Mouse (Mus musculus): ENCODE data around the gene Alg13. TPM values are rescaled to one million over a fixed set of nuclear protein-coding genes. Genes with fewer than 3 reads are reported as not detected.

The Alg13 gene
- polyA plus RNA-seq (2014; fragmentation: Illumina TruSeq; extraction: RNeasy Lipid Tissue Mini Kit (QIAGEN cat#74804); ENCODE audit: low read depth, low replicate concordance): 14.6 TPM

DNA sequence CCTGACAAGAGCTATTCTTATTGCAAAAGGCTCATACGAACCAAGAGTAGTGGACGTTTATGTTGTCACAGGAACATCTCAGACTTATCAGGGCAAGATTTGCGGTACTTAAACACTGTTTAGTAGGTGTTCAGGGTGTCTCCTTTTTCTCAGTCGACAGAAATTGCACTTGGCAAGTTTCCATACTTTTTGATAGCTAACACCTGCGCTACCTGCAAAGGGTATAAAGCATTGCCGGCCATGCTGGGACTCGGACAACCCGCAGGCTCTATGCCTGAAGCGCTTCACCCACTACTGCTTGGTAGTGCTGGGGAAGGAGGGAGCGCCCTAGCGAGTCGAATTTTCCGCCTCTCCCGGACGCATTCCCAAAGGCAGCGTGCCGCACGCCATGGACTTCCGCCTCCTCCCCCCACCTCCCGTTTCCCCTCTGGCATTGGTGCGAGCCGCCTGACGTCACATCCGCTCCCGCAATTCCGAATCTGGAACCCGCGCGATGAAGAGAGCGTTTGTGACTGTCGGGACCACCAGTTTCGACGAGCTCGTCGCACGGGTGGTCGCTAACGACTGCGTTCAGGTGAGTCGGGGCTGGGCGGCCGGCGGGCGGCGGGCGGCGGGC lies at the start of gene Alg13:
TSS of gene Alg13 (plus strand) at position 257 of the 616 bp plus-strand sequence.

Other genes starting within 250 kb of the Alg13 start
- not detected for gene A730046J19Rik, start 164.1 kb upstream of the Alg13 start, polyA plus RNA-seq (2014; fragmentation: Illumina TruSeq; extraction: RNeasy Lipid Tissue Mini Kit (QIAGEN cat#74804); ENCODE audit: low read depth, low replicate concordance)
- gene Trpc5os, start 138.8 kb downstream of the Alg13 start, polyA plus RNA-seq (2014; fragmentation: Illumina TruSeq; extraction: RNeasy Lipid Tissue Mini Kit (QIAGEN cat#74804); ENCODE audit: low read depth, low replicate concordance): not detected

All from liver, adult 10 weeks (tissue).